Mouse (Mus musculus): ENCODE data around the gene Spred2.

- TF ChIP-seq CTCF (IDR thresholded peaks at IDR 0.05; ENCODE audit: insufficient read depth, low read length), result no peak
- no peak for TF ChIP-seq POLR2A (IDR thresholded peaks at IDR 0.05; ENCODE audit: borderline replicate concordance, extremely low read depth, low read depth, low read length)
Observed at GRCm38 (mm10) chr11:19900712-19901111, 23.5 kb upstream of the Spred2 start.
